Mouse (Mus musculus): Measurements from ENCODE around the gene Zeb2. TPM values are rescaled to one million over a fixed set of nuclear protein-coding genes. Genes with fewer than 3 reads are reported as not detected.

Zeb2 gene
- polyA plus RNA-seq, 2 experiments from 2014 or later = 0.71 to 0.83 TPM

DNA sequence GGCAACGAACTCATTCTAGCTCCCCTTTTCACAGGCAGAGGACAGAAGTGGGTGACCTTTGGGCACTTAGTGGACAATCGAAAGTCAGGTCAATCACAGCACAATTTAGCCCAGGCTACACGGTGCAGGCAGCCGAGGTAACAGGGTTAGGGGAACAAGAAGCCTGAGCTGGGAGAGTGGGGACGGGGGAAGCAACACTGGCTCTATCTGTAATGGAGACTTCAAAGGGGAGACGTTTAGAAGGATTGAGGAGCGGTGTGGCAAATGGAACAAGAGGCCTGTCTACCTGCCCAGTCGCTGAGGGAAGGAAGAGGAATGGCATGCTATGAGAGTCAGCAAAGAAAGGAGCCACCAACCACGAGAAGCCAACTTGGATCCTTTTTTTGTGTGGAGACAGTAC is 57.0 kb downstream of the Zeb2 start:
- no peak for ATAC-seq

DNA sequence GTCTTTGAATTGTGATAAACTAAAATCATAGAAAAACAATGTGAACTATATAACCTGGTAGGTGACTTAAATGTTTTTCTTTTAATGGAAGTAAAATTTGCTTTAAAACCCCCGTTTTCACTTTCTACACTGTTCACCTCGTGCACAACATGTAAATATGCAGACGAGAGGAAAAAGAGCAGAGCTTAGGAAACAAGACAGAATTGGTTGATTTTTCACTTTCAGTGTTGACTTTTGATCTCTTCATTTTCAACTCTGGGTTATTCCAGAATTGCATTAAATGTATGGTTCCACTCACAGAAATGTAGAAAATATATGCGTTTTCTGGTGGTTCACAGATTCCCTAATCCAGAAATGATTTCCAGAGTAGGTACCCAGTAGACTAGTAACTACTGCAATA is 57.6 kb downstream of the Zeb2 start:
- ATAC-seq = no peak

DNA sequence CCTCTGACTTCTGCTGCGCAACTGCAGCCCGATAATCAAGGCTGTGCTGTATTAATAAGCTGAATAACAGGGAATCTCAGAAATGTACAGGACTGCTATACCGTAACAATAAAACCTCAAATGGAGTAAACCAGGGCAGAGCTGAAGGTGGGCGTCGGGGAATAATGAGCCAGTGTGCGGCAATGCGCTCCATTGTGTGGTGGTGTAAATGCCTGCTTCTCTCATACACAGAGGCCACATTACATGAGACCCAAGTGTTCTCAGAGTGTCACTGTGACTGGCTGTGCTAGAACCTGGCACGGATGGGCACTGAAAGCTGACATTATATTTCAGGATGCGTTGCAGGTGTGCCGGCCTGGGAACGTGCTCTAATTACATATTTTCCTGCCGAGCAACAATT is 58.2 kb downstream of the Zeb2 start:
- ATAC-seq = no peak

DNA sequence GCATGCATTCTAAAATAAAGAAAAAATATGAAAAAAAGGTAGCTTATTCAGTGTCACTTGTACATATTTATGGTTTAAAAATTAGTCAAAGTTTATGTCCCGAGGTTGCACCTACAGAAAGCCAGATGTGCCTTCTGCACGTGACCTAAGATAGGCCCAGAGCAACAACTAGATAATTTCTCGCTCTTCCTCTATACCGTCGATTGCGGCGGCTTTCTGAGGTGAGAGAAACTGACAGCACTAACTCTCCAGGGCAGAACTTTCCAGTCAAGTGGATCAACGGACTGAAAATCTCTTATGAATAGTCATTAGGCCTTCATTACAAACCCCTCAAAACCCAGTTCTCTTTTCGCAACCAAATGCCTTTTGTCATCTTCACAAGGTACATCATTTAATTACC is 59.0 kb downstream of the Zeb2 start:
- no peak for ATAC-seq

DNA sequence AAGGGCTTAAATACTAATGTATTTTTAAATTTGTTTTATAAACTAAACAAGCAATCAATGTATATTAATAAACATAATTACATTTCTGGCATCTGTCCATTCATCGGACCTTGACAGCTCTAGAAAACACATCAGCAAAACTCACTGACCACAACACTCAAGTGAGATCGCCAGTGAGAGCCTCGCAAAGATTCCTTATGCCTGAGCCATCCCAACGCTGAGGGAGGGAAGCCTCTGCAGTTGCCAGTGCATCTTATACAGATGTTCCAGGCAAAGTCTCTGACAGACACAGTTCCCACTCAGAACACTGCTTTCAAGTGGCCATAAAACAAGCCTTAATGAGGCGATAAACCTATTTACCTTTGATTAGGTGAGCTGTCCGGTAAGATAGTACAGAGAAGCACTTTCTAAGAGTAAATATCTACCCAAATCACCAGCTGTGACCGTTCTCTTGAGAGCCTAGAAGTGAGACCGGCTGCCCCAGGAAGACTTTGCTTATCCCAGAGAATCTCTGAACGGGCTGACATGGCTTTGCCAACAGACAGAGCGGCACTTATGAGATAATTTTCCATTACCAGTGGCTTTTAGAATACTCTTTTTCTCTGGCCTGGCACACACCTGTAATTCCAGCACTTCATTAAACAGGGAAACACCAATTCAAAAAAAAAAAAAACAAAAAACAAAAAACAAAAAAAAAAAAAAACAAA is 60.2 kb downstream of the Zeb2 start:
- ATAC-seq = no peak

DNA sequence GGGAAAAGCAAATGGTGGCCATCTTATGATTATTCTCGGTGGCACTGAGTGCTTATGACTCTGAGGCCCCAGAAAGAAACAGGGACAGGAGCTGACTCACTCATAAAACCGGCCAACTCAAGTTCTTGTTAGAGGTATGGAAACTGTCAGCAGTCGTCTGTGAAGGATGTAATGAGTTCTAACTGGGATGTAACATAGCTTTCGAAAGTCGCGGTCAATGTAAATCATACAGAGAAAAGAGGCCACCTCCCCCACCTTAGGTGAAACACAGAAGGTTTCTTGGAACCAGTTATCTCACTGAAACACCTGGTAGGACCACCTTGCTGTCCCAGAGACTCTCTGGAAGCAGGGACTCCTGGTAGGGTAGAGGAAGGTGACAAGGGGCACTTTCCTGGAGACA is 61.3 kb downstream of the Zeb2 start:
- no peak for ATAC-seq

DNA sequence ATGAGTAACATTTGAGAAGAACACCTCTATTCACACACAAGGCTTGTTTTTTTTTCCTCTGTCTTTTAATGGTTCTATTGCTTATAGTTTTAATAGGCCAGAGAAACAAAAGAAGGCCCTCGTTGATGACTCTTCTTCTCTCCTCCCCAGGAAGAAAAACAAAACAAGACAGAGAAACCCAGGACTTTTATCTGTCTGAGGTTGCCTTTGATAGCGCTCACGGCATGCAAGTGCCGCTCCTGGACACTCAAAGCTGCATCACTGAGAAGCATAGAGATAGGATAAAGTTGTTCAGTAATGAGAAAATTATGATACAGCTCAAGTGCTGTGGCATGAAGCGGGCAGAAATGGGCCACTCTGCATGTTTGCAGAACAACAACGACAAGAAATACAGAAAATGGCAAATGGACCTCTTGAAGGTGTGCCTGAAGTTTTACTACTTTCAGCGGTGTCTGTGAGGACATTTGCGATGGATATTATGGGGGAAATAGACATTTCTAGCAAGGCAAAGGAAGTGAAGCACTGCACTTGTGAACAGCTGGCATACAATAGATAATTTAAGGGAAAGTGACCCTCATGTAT is 62.1 kb downstream of the Zeb2 start:
- ATAC-seq = no peak

DNA sequence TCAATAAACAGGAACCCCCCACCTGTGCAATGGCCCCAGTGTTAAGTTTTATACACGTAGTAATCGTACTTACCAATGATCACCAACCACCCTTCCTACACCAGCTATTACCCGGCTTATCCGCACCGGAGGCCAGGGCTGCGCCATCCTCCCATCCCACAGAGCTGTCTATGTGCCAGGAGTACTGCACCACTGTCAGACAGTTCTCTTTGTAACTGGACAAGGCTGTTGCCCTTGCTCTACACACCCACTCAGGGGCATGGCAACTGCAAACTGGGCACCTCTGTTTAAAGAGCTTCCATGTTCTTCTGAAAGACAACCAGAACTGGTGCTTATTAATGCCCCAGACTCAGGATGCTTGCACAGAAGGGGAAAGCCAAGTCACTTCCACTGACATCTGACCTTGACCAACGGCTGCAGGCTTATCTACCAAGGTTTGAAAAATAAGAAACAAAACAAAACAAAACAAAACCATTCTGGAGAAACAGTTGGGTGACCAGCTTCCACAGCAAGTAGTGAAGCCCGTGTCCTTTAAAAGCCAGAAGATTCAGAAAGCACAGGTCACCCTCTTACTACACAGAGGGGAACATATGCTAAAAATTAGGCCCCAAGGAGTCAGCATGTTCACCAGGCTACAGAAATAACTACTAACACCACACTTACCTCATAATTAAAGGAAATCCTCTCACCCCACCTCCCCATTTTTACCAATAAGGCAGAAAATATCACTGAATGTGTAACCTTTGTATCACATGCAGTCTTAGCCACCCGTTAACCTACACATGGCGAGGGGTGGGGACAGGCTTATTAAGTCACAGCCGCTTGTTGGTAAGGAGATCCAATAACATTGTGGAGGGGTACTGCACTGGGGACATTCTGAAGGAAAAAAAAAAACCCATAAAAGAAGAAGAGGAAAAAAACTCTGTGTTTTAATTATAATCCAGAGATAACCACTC is 62.8 kb downstream of the Zeb2 start:
- ATAC-seq = no peak

DNA sequence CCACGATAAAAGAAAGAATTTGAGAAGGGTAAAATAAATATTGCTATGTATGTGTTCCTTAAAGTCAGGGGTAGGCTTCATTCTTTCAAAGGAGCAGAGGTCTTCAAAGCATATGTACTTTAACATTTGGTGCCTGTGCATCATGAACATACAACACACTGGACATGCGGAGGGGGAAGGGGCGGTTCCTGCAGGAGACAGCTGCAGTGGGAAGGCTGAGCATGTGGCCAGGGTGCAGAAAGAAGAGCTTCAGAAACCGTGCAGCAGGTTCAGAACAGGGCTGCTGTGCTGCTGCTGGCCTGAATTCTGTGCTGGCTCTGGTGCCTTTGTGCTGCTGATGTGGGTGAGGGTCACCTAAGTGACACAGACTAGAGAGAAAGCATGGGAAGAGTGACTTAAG is 64.6 kb downstream of the Zeb2 start:
- ATAC-seq = no peak

DNA sequence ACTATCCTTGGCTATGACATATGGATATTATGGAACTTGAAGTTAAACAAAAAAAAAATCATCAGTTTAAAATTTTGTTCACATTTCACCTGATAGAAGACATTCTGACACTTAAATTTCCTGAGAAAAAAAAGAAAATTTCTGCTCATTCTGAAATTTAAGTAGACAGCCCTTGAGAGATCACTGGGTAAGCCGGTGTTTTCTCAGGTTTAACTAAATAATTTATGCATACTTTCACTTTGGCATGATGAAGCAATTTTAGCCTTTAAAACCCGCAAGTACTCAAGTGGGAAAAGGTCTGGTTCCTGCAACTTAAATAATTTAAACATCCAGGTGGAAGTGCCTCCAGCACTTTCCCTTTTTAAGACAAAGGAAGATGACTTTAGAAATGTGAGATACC is 65.9 kb downstream of the Zeb2 start:
- no peak for ATAC-seq

DNA sequence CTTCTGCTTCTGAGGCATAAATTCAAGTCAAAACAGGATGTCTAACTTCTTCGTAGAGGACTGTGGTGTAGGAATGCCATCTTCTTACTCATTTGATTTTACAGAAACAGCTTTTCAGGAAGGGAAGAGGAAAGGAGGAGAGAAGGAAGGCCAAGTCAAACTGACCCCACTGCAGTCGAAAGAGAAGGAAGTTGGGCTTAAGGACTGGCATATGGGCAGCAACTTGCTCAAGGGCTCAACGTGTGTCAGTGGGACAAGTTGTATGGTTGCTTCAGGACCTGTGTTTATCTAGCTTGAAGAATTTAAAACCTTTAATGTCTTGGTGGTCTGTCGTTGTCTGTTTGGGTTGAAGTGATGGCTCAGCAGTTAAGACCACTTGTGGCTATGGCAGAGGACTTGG is 67.3 kb downstream of the Zeb2 start:
- no peak for ATAC-seq

DNA sequence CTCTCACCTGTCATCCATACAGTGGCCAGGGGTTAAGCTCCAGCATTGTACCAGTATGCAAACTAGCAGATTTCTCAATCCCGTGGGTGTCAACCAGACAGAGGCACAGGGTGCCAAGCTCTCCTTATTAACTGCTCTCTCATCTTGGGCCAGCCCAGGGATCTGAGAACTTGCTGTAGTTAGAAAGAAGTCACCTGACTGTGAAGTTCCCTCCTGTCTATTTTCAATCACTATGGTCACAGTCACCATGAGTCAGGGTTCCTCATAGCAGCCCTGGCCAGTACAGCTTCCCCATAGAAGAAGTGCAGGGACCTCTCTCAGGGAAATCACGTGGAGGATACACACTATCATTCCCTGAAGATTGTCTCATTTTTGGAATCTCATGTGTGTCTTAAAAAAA is 67.9 kb downstream of the Zeb2 start:
- no peak for ATAC-seq

DNA sequence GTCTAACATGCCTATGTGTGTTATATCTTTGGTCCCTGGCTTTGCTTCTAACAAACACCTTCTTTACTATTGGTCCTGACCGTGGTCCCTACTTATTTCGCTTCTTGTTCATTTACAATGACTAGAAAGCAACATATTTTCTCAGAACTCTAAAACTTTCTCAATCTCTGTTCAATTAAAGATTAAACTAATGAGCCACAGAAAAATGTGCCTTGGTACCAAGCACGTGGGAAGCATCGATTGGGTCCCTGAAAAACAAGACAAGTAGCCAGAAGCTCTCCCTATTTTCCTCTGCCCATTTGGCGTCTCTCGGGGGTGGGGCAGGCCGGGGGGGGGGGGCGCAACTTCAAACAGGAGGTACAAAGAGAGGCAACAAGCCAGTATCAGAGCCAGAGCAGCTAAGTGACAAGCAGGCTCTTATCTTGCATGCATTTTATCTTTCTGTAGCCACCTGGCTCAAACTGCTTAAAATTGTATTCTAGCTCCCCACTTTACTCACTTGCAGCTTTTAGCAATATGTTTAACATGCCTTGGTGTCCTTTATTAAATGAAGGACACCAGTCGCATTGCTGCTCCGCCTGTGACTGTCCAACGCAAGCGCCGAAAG is 76.4 kb downstream of the Zeb2 start:
- no peak for ATAC-seq

DNA sequence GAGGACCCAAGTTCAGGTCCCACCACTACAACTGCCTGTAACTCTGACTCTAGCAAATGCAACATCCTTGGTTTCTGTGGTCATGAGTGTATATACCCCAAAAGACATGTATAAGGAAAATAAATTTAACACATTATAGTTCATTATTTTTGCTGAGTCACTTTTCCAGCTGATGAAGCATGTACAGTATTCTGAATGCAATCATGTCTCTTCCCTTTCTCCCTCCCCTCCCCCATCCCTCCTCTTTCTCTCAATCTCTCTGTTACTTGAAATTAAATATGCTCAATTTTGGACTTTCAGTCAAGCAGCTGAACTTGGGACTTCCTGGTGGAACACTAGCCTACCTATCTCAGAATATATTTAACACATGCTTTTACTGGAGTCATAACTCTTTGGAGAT is 77.7 kb downstream of the Zeb2 start:
- ATAC-seq = no peak

DNA sequence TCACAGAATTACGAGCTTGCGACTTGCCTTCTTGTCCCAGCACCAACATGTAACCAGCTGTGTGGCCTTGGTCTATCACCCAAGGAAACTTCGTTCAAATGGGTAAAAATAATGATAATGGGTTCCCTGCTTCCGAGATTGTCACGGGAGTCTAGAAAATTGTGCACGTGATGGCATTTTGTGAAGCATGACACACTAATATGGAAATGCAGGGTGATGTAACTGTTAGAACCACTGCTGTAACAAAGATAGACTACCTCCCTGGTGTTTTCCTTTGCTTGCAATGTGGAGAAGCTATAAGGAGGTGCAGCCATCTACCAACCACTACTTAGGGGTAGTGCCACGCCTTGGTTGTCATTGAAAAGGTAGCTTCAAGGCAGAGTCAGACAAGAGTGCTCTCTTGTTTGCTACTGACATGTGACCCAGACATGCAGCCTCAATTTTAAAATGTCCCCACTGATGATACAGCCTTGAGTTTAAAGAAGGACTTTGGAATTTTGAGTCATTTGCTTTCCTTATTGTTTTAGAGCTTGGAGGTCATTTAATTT is 89.0 kb downstream of the Zeb2 start:
- ATAC-seq = no peak

DNA sequence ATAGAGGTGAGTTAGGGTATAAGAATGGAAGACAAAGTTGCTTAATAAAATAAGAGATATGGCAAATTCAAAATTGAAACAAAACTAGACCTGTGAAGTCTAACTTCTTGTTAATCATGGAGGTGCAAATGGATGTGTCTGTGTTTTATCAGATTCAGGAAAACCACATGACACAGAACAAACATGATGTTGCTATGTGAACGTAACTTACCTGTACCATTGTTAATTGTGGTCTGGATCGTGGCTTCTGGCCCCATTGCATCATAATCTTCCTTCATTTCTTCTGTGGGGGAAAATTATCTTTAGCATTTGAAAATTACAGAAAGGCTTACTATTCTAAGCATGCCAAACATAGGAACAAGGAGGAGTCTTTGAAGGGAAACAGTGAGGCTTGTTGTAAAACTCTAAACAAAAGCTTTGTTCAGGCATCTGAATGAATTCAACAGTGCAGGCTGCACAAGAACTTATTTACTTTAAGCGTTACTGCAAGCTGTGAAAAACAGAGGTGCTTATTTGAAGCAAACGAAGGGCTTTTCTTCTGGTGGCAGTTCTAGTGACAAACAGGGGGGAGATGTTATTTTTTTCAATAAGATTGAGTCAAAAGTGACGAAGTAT is 99.9 kb downstream of the Zeb2 start:
- ATAC-seq = no peak

DNA sequence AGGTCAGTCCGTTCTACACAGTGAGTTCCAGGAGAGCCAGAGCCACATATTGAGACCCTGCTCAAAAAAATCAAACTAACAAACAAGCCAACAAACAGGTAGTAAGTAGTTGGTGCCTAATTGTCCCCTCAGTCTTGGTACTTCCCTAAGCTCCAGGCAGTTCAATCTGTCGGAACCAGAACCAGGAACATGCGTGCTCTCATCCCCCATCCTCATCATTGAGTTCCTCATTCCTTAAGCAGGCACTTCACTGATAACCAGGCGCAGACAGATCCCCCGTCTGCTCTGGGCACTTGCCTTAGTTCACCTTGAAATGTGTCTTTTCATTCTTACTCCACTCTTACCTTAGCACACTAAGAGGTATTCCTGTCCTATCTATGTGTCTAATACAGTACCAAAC is 103.9 kb downstream of the Zeb2 start:
- no peak for ATAC-seq

DNA sequence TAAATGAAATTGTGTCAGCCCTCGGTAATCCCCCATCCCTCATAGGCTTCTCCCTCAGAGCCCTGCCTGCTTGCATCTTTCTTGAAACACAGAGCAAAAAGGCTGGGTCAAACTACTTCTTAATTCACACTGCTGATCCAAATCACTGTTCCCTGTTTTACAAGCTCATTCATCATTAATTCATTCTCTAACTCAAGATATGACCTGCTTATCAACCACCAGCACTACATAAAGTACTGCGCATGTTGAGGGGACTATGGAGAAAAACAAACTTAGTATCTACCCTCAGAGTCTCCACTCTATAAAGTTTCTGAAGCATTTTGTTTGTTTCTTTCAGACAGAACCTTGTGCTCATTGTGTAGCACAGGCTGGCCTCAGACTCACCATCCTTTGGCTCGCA is 104.5 kb downstream of the Zeb2 start:
- ATAC-seq = no peak

DNA sequence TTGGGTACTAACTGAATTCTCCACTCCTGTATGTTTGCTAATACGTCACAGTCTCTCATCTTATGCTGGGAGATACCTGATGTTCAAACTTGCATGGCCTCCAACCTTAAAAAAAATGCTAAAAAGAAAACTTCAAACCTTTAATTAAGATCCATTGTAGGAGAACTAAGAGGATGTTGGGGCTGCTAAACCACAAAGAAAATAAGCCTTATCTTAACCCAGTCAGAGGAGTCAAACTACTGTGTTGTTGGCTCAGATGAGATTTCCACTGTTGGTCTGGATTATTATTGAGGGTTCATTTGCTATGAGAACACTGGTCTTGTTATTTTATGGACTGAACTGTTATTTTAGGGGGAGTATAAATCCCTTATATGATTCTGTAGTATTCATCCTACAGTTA is 106.5 kb downstream of the Zeb2 start:
- no peak for ATAC-seq

DNA sequence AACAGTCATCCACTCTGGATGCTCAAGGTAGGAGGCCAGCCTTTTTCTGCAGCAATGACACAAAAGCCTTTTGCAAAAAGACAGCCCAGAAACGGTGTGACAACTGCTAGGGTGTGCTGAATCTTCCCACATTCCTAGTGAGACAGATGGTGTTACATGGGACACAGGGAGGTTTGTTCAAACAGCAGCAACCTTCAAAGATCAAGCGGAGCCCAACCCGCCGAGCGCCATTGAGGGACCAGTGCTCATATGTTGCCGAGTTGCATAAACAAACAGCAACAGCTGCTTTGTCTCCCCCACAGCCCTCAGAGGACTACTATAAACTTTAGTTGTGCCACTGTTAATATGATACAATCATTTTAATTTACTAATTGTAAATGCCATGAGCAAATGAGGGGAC is 117.3 kb downstream of the Zeb2 start:
- ATAC-seq = no peak

DNA sequence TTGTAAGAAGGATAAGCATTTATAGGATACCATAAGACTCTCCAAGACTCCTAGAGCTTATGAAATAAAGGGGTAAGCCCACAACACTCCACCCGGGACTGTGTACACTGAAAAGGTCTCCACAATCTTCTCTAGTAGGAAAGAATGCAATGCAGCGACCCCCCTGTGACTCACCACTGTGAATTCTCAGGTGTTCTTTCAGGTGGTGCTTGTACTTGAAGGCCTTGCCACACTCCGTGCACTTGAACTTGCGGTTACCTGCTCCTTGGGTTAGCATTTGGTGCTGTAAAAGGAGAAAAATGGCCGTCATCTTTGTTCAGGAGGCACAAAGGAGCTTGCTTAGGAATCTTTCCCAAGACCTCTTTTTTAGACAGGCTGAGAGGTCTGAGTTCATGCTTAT is 118.5 kb downstream of the Zeb2 start:
- no peak for ATAC-seq

DNA sequence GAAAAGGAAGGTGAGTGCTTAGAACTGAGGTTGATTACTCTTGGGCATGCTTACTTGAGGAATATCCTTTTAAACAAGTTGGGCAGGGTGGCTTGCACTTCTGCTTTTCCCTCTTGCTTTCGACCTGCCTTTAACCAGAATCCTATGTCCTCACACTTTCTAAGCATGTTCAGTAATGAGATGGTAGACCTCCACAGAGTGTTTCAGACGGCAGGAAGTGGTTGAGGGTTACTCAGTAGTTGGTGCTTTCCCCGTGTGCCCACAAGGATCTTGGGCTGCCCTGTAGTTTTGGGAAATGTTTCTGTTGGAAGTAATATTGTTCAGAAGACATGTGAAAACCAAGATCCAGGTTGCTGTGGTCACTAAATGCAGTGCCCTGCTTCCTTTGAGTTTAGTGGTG is 135.5 kb downstream of the Zeb2 start:
- ATAC-seq = peak; percentile 97
